Comparison of ENCODE assay signal across 19 mouse cellular contexts in the genomic region with DNA sequence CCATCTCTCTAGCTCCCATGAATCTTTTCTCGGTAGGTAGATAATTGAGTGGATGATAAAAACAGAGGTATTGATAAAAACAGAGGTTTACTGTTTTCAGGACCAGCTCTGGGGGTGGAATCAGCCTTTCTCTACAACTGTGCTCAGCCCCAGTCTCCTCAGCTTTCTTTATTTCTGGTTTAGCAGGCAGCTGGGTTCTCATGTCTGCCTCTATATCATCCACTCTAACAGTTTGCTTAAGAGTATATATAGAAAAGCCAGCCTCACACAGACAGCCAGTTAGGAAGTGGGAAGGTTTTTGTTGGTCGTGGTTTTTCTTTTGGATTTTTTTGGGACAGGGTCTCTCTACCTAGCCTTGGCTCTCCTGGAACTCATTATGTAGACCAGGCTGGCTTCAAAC.
"Had no signal": no experiment of that assay in that cellular context is flagged by ENCODE, and none has a peak within 500 bp of the region (broad histone marks: within the 10 kb centered on the region; RNA-seq: fewer than 3 reads in every experiment).

No protein-coding gene starts in this region.

- H3K4me2 ChIP-seq: limb, embryonic 13.5 days; liver, embryonic 15.5 days; midbrain, embryonic 11.5 days; neural tube, embryonic 12.5 days; neural tube, embryonic 15.5 days had no signal

- H3K9me3 ChIP-seq: limb, embryonic 10.5 days; liver, embryonic 15.5 days; neural tube, embryonic 12.5 days; neural tube, embryonic 15.5 days had no signal

- H3K27me3 ChIP-seq: limb, embryonic 13.5 days; liver, embryonic 15.5 days; neural tube, embryonic 12.5 days; neural tube, embryonic 15.5 days had no signal

- H3K9ac ChIP-seq: limb, embryonic 13.5 days; liver, embryonic 15.5 days; neural tube, embryonic 12.5 days; neural tube, embryonic 15.5 days had no signal

- H3K27ac ChIP-seq: limb, embryonic 10.5 days; limb, embryonic 13.5 days; liver, embryonic 15.5 days; neural tube, embryonic 12.5 days; neural tube, embryonic 15.5 days; stomach, postnatal 0 days had no signal

- H3K4me3 ChIP-seq: limb, embryonic 10.5 days; limb, embryonic 13.5 days; liver, embryonic 15.5 days; neural tube, embryonic 12.5 days; neural tube, embryonic 15.5 days had no signal

- H3K4me1 ChIP-seq: limb, embryonic 10.5 days; limb, embryonic 13.5 days; neural tube, embryonic 12.5 days; neural tube, embryonic 15.5 days had no signal

- DNase-seq: kidney, adult 2 months; kidney, postnatal 10 days; layer of hippocampus, postnatal 36 days; liver; lung, adult 2 months; lung, postnatal 14 days; lung, postnatal 4 days; midbrain, embryonic 14.5 days; right cerebral cortex, adult 18-20 months; right cerebral cortex, postnatal 14 days; right cerebral cortex, postnatal 4 days; thymus, postnatal 14 days had no signal
